Mouse (Mus musculus): ENCODE results near the gene AA986860. TPM values are rescaled to one million over a fixed set of nuclear protein-coding genes. Genes with fewer than 3 reads are reported as not detected.

The AA986860 gene
- polyA plus RNA-seq, 1 experiment from 2014 or later: 7.8 TPM

GRCm38 (mm10) chr1:130742201-130742600, 10.4 kb downstream of the AA986860 start:
- no peak overlapping the region for H3K4me3 ChIP-seq (ENCODE audit: low read depth, low read length)
- ATAC-seq (ENCODE audit: insufficient read depth) (no peak), DNase-seq (no peak)
- no peak overlapping the region for H3K27ac ChIP-seq (ENCODE audit: low read depth)
- H3K4me1 ChIP-seq (ENCODE audit: insufficient read depth): no peaks in the 10 kb centered on the region
- H3K4me2 ChIP-seq: no peak overlapping the region
- no peaks in the 10 kb centered on the region for H3K36me3 ChIP-seq (ENCODE audit: insufficient read depth)
- H3K9me3 ChIP-seq (ENCODE audit: low read depth, low read length): no peaks in the 10 kb centered on the region
- 85% methylated on average over 7 of the region's 7 CpGs for WGBS
- no peaks in the 10 kb centered on the region for H3K27me3 ChIP-seq (ENCODE audit: insufficient read depth, low read length)
- TF ChIP-seq CTCF (IDR thresholded peaks at IDR 0.05; ENCODE audit: low read depth): no peak
- no peak overlapping the region for H3K9ac ChIP-seq

GRCm38 (mm10) chr1:130743775-130744174, 12.0 kb downstream of the AA986860 start:
- Histone ChIP-seq H3K4me3 (ENCODE audit: low read depth, low read length) (no peak overlapping the region), H3K36me3 (ENCODE audit: insufficient read depth) (no peaks in the 10 kb centered on the region), H3K27me3 (ENCODE audit: insufficient read depth, low read length) (no peaks in the 10 kb centered on the region), H3K27ac (ENCODE audit: low read depth) (no peak overlapping the region), H3K4me2 (no peak overlapping the region), H3K9me3 (ENCODE audit: low read depth, low read length) (no peaks in the 10 kb centered on the region), H3K4me1 (ENCODE audit: insufficient read depth) (no peaks in the 10 kb centered on the region), H3K9ac (no peak overlapping the region)
- DNase-seq: no peak
- 76% methylated on average over 1 of the region's 1 CpGs for WGBS
- no peak for TF ChIP-seq CTCF (IDR thresholded peaks at IDR 0.05; ENCODE audit: low read depth)
- ATAC-seq (ENCODE audit: insufficient read depth): no peak

GRCm38 (mm10) chr1:130744217-130744616, 12.4 kb downstream of the AA986860 start:
- 72% methylated on average over 2 of the region's 2 CpGs for WGBS
- no peaks in the 10 kb centered on the region for H3K36me3 ChIP-seq (ENCODE audit: insufficient read depth)
- H3K4me1 ChIP-seq (ENCODE audit: insufficient read depth): no peaks in the 10 kb centered on the region
- H3K9me3 ChIP-seq (ENCODE audit: low read depth, low read length): no peaks in the 10 kb centered on the region
- H3K27me3 ChIP-seq (ENCODE audit: insufficient read depth, low read length): no peaks in the 10 kb centered on the region
- no peak overlapping the region for H3K27ac ChIP-seq (ENCODE audit: low read depth)
- H3K4me3 ChIP-seq (ENCODE audit: low read depth, low read length): no peak overlapping the region
- DNase-seq (no peak), ATAC-seq (ENCODE audit: insufficient read depth) (no peak)
- no peak for TF ChIP-seq CTCF (IDR thresholded peaks at IDR 0.05; ENCODE audit: low read depth)
- H3K4me2 ChIP-seq: no peak overlapping the region
- H3K9ac ChIP-seq: no peak overlapping the region

- Histone ChIP-seq H3K27ac (ENCODE audit: low read depth) (no peak overlapping the region; the same call in 1 of the 2 replicates), H3K9me3 (ENCODE audit: low read depth, low read length) (no peaks in the 10 kb centered on the region), H3K4me3 (ENCODE audit: low read depth, low read length) (no peak overlapping the region), H3K4me2 (no peak overlapping the region), H3K9ac (no peak overlapping the region), H3K27me3 (ENCODE audit: insufficient read depth, low read length) (no peaks in the 10 kb centered on the region), H3K4me1 (ENCODE audit: insufficient read depth) (no peaks in the 10 kb centered on the region), H3K36me3 (ENCODE audit: insufficient read depth) (no peaks in the 10 kb centered on the region)
- no peak for ATAC-seq (ENCODE audit: insufficient read depth)
- WGBS: 84% methylated on average over 5 of the region's 5 CpGs
- TF ChIP-seq CTCF (IDR thresholded peaks at IDR 0.05; ENCODE audit: low read depth): no peak
- no peak for DNase-seq
These were observed 13.2 kb downstream of the AA986860 start for GRCm38 (mm10) chr1:130744961-130745360.

- Histone ChIP-seq H3K9ac (no peak overlapping the region), H3K27ac (ENCODE audit: low read depth) (no peak overlapping the region), H3K4me2 (no peak overlapping the region), H3K4me3 (ENCODE audit: low read depth, low read length) (no peak overlapping the region), H3K4me1 (ENCODE audit: insufficient read depth) (no peaks in the 10 kb centered on the region), H3K9me3 (ENCODE audit: low read depth, low read length) (no peaks in the 10 kb centered on the region), H3K36me3 (ENCODE audit: insufficient read depth) (no peaks in the 10 kb centered on the region), H3K27me3 (ENCODE audit: insufficient read depth, low read length) (no peaks in the 10 kb centered on the region)
- TF ChIP-seq CTCF (IDR thresholded peaks at IDR 0.05; ENCODE audit: low read depth): no peak
- 94% methylated on average over 3 of the region's 3 CpGs for WGBS
- ATAC-seq (ENCODE audit: insufficient read depth): no peak
- DNase-seq: no peak
These were observed 13.8 kb downstream of the AA986860 start for GRCm38 (mm10) chr1:130745591-130745990.

GRCm38 (mm10) chr1:130746819-130747218, 15.0 kb downstream of the AA986860 start:
- TF ChIP-seq CTCF (IDR thresholded peaks at IDR 0.05; ENCODE audit: low read depth): no peak
- no peak overlapping the region for H3K27ac ChIP-seq (ENCODE audit: low read depth)
- no peaks in the 10 kb centered on the region for H3K9me3 ChIP-seq (ENCODE audit: low read depth, low read length)
- H3K36me3 ChIP-seq (ENCODE audit: insufficient read depth): no peaks in the 10 kb centered on the region
- no peak overlapping the region for H3K4me3 ChIP-seq (ENCODE audit: low read depth, low read length)
- 71% methylated on average over 3 of the region's 3 CpGs for WGBS
- no peak overlapping the region for H3K4me2 ChIP-seq
- no peak for DNase-seq
- H3K9ac ChIP-seq: no peak overlapping the region
- no peak for ATAC-seq (ENCODE audit: insufficient read depth)
- H3K27me3 ChIP-seq (ENCODE audit: insufficient read depth, low read length): no peaks in the 10 kb centered on the region
- no peaks in the 10 kb centered on the region for H3K4me1 ChIP-seq (ENCODE audit: insufficient read depth)

GRCm38 (mm10) chr1:130759689-130760088, 27.9 kb downstream of the AA986860 start:
- H3K27me3 ChIP-seq (ENCODE audit: insufficient read depth, low read length): no peaks in the 10 kb centered on the region
- no peak for ATAC-seq (ENCODE audit: insufficient read depth)

GRCm38 (mm10) chr1:130761597-130761996, 29.8 kb downstream of the AA986860 start:
- TF ChIP-seq CTCF (IDR thresholded peaks at IDR 0.05; ENCODE audit: low read depth): no peak
- Histone ChIP-seq H3K4me1 (ENCODE audit: insufficient read depth) (no peaks in the 10 kb centered on the region), H3K4me2 (no peak overlapping the region), H3K9ac (no peak overlapping the region), H3K27me3 (ENCODE audit: insufficient read depth, low read length) (no peaks in the 10 kb centered on the region), H3K4me3 (ENCODE audit: low read depth, low read length) (no peak overlapping the region), H3K27ac (ENCODE audit: low read depth) (no peak overlapping the region; the same call in 1 of the 2 replicates), H3K36me3 (ENCODE audit: insufficient read depth) (no peaks in the 10 kb centered on the region), H3K9me3 (ENCODE audit: low read depth, low read length) (no peaks in the 10 kb centered on the region)
- WGBS: 58% methylated on average over 1 of the region's 1 CpGs
- DNase-seq (no peak), ATAC-seq (ENCODE audit: insufficient read depth) (no peak)

More at GRCm38 (mm10) chr1:130759689-130760088, 27.9 kb downstream of the AA986860 start:
- no peak for TF ChIP-seq CTCF (IDR thresholded peaks at IDR 0.05; ENCODE audit: low read depth)
- H3K36me3 ChIP-seq (ENCODE audit: insufficient read depth): no peaks in the 10 kb centered on the region
- no peak overlapping the region for H3K27ac ChIP-seq (ENCODE audit: low read depth)
- no peaks in the 10 kb centered on the region for H3K9me3 ChIP-seq (ENCODE audit: low read depth, low read length)
- H3K4me1 ChIP-seq (ENCODE audit: insufficient read depth): no peaks in the 10 kb centered on the region
- 39% methylated on average over 9 of the region's 9 CpGs for WGBS
- no peak overlapping the region for H3K4me3 ChIP-seq (ENCODE audit: low read depth, low read length)
- no peak overlapping the region for H3K4me2 ChIP-seq
- DNase-seq: peak; percentile 41
- no peak overlapping the region for H3K9ac ChIP-seq
